Mouse (Mus musculus) CH12.LX (cell line): ENCODE results near the gene Gm20441. TPM values are rescaled to one million over a fixed set of nuclear protein-coding genes. Genes with fewer than 3 reads are reported as not detected.

Experiments used
- DNase-seq: peaks from one replicate; pipeline ENCODE4 v3.0.0-alpha.2; 2013; ENCODE audit errors: extremely low read depth
- H3K27ac ChIP-seq: 2 replicates; pipeline ENCODE4 v1.5.1; 2012; ENCODE audit warnings: low read depth, mild to moderate bottlenecking, control low read depth, moderate library complexity; ENCODE audit not compliant: insufficient read depth
- H3K27me3 ChIP-seq: replicated peaks from 2 replicates; pipeline ENCODE3; 2012; ENCODE audit warnings: inconsistent platforms
- H3K36me3 ChIP-seq, 2 experiments: replicated peaks in 1 of 2; 2 replicates each; pipeline versions ENCODE3 to v1.6.1; 2012; ENCODE audit warnings: inconsistent platforms in 1 of 2, low read length in 1 of 2, mild to moderate bottlenecking in 1 of 2, mixed read lengths in 1 of 2, moderate library complexity in 1 of 2; ENCODE audit not compliant: control insufficient read depth in 1 of 2, insufficient read depth in 1 of 2
- H3K4me1 ChIP-seq, 2 experiments: 2 replicates each; pipeline ENCODE4 v1.6.1; 2012; ENCODE audit warnings: inconsistent platforms in 1 of 2, moderate library complexity in 1 of 2; ENCODE audit not compliant: insufficient read depth in 2 of 2, control insufficient read depth in 1 of 2
- H3K4me2 ChIP-seq: 2 replicates; pipeline ENCODE4 v1.6.1; 2012; ENCODE audit warnings: low read depth, mild to moderate bottlenecking, control low read depth; ENCODE audit not compliant: poor library complexity, insufficient read depth, severe bottlenecking
- H3K4me3 ChIP-seq, 3 experiments: fragments of 150-350 bp in 1 of 3; sonication (generic) in 1 of 3; replicated peaks in 1 of 3; 2 replicates each; pipeline versions ENCODE3 to v1.5.1; 2011 to 2012; ENCODE audit warnings: low read depth in 2 of 3, low read length in 2 of 3, mild to moderate bottlenecking in 2 of 3, moderate library complexity in 2 of 3, control low read depth in 1 of 3, improper control_type of control experiment in 1 of 3, inconsistent platforms in 1 of 3, mixed read lengths in 1 of 3; ENCODE audit not compliant: poor library complexity in 1 of 3
- H3K79me2 ChIP-seq: replicated peaks from 2 replicates; pipeline ENCODE4 v1.6.1; 2012; ENCODE audit warnings: mild to moderate bottlenecking, moderate library complexity; ENCODE audit not compliant: control insufficient read depth, poor library complexity, insufficient read depth, severe bottlenecking; ENCODE audit errors: extremely low read depth
- H3K9ac ChIP-seq: 2 replicates; pipeline ENCODE4 v1.6.1; 2012; ENCODE audit warnings: low read depth, mild to moderate bottlenecking, control low read depth, moderate library complexity; ENCODE audit not compliant: insufficient read depth
- H3K9me3 ChIP-seq: replicated peaks from 2 replicates; pipeline ENCODE3; 2012; ENCODE audit warnings: low read length, inconsistent platforms, mixed read lengths
- CHD1 ChIP-seq: IDR thresholded peaks from 2 replicates; pipeline ENCODE4 v1.6.1; 2012; ENCODE audit warnings: low read depth, low read length, improper control_type of control experiment, inconsistent platforms
- CHD2 ChIP-seq: IDR thresholded peaks from 2 replicates; pipeline ENCODE4 v1.6.1; 2011; ENCODE audit warnings: low read length, improper control_type of control experiment
- CTCF ChIP-seq, 2 experiments: IDR thresholded peaks in 1 of 2; conservative IDR thresholded peaks in 1 of 2; 2 replicates each; pipeline ENCODE4 v1.5.1; 2011 to 2012; ENCODE audit warnings: low read depth in 2 of 2, low read length in 2 of 2, improper control_type of control experiment in 1 of 2, inconsistent platforms in 1 of 2, mild to moderate bottlenecking in 1 of 2, moderate library complexity in 1 of 2
- E2F4 ChIP-seq: IDR thresholded peaks from 2 replicates; pipeline ENCODE4 v1.6.1; 2011; ENCODE audit warnings: low read depth, low read length, improper control_type of control experiment; ENCODE audit not compliant: insufficient replicate concordance
- ELF1 ChIP-seq: IDR thresholded peaks from 2 replicates; pipeline ENCODE4 v1.6.1; 2014; ENCODE audit warnings: low read depth, mild to moderate bottlenecking, inconsistent platforms, low read length, improper control_type of control experiment
- EP300 ChIP-seq: IDR thresholded peaks from 2 replicates; pipeline ENCODE4 v1.6.1; 2011; ENCODE audit warnings: low read length, improper control_type of control experiment
- JUN ChIP-seq: IDR thresholded peaks from 2 replicates; pipeline ENCODE4 v1.6.1; 2011; ENCODE audit warnings: low read depth, mild to moderate bottlenecking, low read length, improper control_type of control experiment, moderate library complexity; ENCODE audit not compliant: insufficient read depth
- JUND ChIP-seq: conservative IDR thresholded peaks from 2 replicates; pipeline ENCODE4 v1.6.1; 2011; ENCODE audit warnings: low read depth, low read length, improper control_type of control experiment
- MAZ ChIP-seq: IDR thresholded peaks from 2 replicates; pipeline ENCODE4 v1.6.1; 2012; ENCODE audit warnings: low read depth, mild to moderate bottlenecking, inconsistent platforms, low read length, improper control_type of control experiment, moderate library complexity
- NRF1 ChIP-seq: IDR thresholded peaks from 2 replicates; pipeline ENCODE4 v1.6.1; 2014; ENCODE audit warnings: low read depth, mild to moderate bottlenecking, inconsistent platforms, low read length, improper control_type of control experiment, moderate library complexity
- POLR2A ChIP-seq: IDR thresholded peaks from 2 replicates; pipeline ENCODE4 v1.6.1; 2011; ENCODE audit warnings: low read depth, mild to moderate bottlenecking, improper control_type of control experiment, low read length
- POLR2AphosphoS2 ChIP-seq: IDR thresholded peaks from 2 replicates; pipeline ENCODE4 v1.6.1; 2011; ENCODE audit warnings: low read depth, low read length, improper control_type of control experiment
- RCOR1 ChIP-seq: conservative IDR thresholded peaks from 2 replicates; pipeline ENCODE4 v1.6.1; 2012; ENCODE audit warnings: low read depth, mild to moderate bottlenecking, inconsistent platforms, low read length, improper control_type of control experiment
- SMC3 ChIP-seq: IDR thresholded peaks from 2 replicates; pipeline ENCODE4 v1.6.1; 2011; ENCODE audit warnings: low read depth, low read length, improper control_type of control experiment
- UBTF ChIP-seq: IDR thresholded peaks from 2 replicates; pipeline ENCODE4 v1.6.1; 2012; ENCODE audit warnings: low read depth, mild to moderate bottlenecking, inconsistent platforms, low read length, improper control_type of control experiment, moderate library complexity
- USF2 ChIP-seq: conservative IDR thresholded peaks from 2 replicates; pipeline ENCODE4 v1.6.1; 2011; ENCODE audit warnings: low read depth, low read length, improper control_type of control experiment
- ZC3H11A ChIP-seq: IDR thresholded peaks from 2 replicates; pipeline ENCODE4 v1.6.1; 2012; ENCODE audit warnings: low read depth, mild to moderate bottlenecking, inconsistent platforms, low read length, improper control_type of control experiment
- ZKSCAN1 ChIP-seq: IDR thresholded peaks from 2 replicates; pipeline ENCODE4 v1.6.1; 2012; ENCODE audit warnings: low read depth, inconsistent platforms, low read length, improper control_type of control experiment, borderline replicate concordance
- ZMIZ1 ChIP-seq: IDR thresholded peaks from 2 replicates; pipeline ENCODE4 v1.6.1; 2012; ENCODE audit warnings: low read depth, mild to moderate bottlenecking, inconsistent platforms, low read length, improper control_type of control experiment
- dilution Hi-C: fragments of 300-500 bp; cut with MboI; formaldehyde crosslinking; loops from 2 replicates; pipeline ENCODE4 v1.14.3; 2020; ENCODE audit warnings: low sequenced_read_pairs; ENCODE audit not compliant: extremely low pct_unique_long_range_greater_than_20kb, extremely low pct_ligation_motif_present
- in situ Hi-C: fragments of 300-500 bp; cut with MboI; formaldehyde crosslinking; loops from 3 replicates; pipeline ENCODE4 v1.14.3; 2019; ENCODE audit warnings: low sequenced_read_pairs, low pct_ligation_motif_present, low pct_unique_long_range_greater_than_20kb, mixed read lengths
- polyA plus RNA-seq: library from polyadenylated mRNA; unstranded; fragments of >175 nt; gene quantifications from 2 replicates; pipeline ENCODE4 v1.2.1, GENCODE M21; 2012; ENCODE audit warnings: low read depth; ENCODE audit not compliant: insufficient read length
- total RNA-seq, 2 experiments: library from RNA; depleted of rRNA; stranded (reverse); fragments of 300-350 nt in 1 of 2; fragments of >200 nt in 1 of 2; gene quantifications; 2 replicates each; pipeline ENCODE4 v1.2.3; 2012 to 2014

The Gm20441 gene
- total and polyA plus RNA-seq, 3 experiments = 0.68 TPM; not detected in 2

DNA sequence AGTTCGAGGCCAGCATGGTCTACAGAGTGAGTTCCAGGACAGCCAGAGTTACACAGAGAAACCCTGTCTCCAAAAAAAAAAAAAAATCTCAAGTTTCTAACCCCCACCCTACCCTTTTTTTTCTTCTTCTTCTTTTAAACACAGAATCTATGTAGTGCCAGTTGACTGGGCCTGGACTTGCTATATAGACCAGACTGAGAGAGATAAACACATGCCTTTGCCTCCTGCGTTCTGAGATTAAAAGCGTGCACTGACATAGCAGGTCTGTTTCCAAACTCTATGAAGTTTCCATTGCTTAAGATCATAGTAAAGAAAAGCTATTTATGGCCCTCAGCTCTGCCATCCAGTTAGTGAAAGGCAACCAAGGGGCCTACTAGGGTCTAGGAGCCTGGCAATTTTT, 18.3 kb downstream of the Gm20441 start:
- H3K27me3 ChIP-seq = no peaks in the 10 kb centered on the region
- in situ Hi-C loops (no loop called here), dilution Hi-C loops (no loop called here)
- H3K9ac ChIP-seq = no peak overlapping the region
- TF ChIP-seq CHD1 = no peak
- TF ChIP-seq USF2 = no peak
- no peak for TF ChIP-seq NRF1
- no peak for TF ChIP-seq JUN
- TF ChIP-seq MAZ = no peak
- no peak for TF ChIP-seq ZC3H11A
- TF ChIP-seq SMC3 = no peak
- TF ChIP-seq ZMIZ1 = no peak
- TF ChIP-seq RCOR1 = no peak
- no peak for TF ChIP-seq JUND
- no peak for TF ChIP-seq EP300
- peak overlapping the region in 1 of 3 experiments; percentile 15 for H3K4me3 ChIP-seq
- H3K4me2 ChIP-seq = peak overlapping the region; percentile 64
- no peak overlapping the region for H3K27ac ChIP-seq
- H3K4me1 ChIP-seq = peaks cover 8 to 16% of the 10 kb centered on the region in 2 experiments
- DNase-seq = no peak
- H3K79me2 ChIP-seq = peaks cover 46% of the 10 kb centered on the region
- H3K9me3 ChIP-seq = peaks cover 8% of the 10 kb centered on the region
- peaks cover 19 to 44% of the 10 kb centered on the region in 2 experiments for H3K36me3 ChIP-seq

DNA sequence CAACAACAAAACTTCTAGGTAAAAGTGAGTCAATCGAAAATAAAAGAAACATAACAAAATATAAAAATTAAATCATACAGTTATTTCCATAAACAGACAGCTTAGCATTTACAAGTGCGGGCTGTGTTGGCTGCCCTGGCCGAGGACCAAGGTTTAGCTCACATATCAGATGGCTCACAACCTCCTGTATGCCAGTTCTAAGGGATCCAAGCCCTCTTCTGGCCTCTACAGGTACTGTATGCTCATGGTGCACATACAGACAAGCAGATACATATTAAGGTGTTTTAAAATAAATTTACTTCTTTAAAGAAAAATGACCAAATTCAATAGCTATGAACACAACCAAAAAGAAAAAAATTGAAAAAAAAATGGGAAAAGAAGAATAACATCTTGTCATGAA, 20.4 kb downstream of the Gm20441 start:
- peaks cover 8 to 10% of the 10 kb centered on the region in 2 experiments for H3K4me1 ChIP-seq
- no peaks in the 10 kb centered on the region for H3K27me3 ChIP-seq
- in situ Hi-C loops = no loop called here
- TF ChIP-seq CHD2 (no peak), JUND (no peak), JUN (no peak), POLR2A (no peak), POLR2AphosphoS2 (no peak), CTCF (conservative IDR thresholded peaks at IDR 0.05 in 1 of 2, IDR thresholded peaks at IDR 0.05 in 1 of 2; ENCODE audit: low read depth in 2 of 2, low read length in 2 of 2) (peak in 1 of 2 experiments; percentile 17; a peak in 1 of 4 replicates), ELF1 (no peak)
- H3K27ac ChIP-seq = no peak overlapping the region
- H3K4me3 ChIP-seq = no peak overlapping the region
- no peak overlapping the region for H3K4me2 ChIP-seq
- dilution Hi-C loops = no loop called here
- H3K9me3 ChIP-seq = peaks cover 8% of the 10 kb centered on the region
- no peak for DNase-seq
- no peak overlapping the region for H3K9ac ChIP-seq
- H3K36me3 ChIP-seq = peaks cover 28 to 63% of the 10 kb centered on the region in 2 experiments
- H3K79me2 ChIP-seq = peaks cover 49% of the 10 kb centered on the region

DNA sequence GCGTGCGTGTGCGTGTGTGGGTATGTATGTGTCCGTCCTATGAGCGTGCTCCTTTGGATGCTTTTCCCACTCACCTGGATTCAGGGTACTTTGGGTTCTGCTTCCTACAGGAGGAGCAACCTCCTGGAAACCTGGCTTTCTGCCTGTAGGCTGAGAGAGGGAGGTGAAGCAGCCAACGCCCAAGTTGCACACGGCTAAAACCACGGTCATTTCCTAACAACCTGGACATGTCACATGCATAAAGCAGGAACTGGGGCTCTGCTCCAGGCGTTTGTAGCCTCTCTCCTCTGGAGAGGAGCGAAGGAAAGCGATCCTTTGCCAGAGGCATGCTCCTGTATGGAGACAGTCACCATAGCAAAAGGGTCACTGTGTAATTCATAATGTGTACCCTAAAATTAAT, 24.0 kb downstream of the Gm20441 start:
- peaks cover 32% of the 10 kb centered on the region for H3K79me2 ChIP-seq
- dilution Hi-C loops = no loop called here
- H3K4me3 ChIP-seq = no peak overlapping the region
- in situ Hi-C loops = no loop called here
- no peak for DNase-seq
- TF ChIP-seq EP300 = no peak
- no peak for TF ChIP-seq ZMIZ1
- no peak for TF ChIP-seq E2F4
- TF ChIP-seq UBTF = no peak
- no peak for TF ChIP-seq USF2
- no peak for TF ChIP-seq ZKSCAN1
- H3K27ac ChIP-seq = no peak overlapping the region
- H3K9me3 ChIP-seq = peaks cover 8% of the 10 kb centered on the region
- H3K4me1 ChIP-seq = peaks cover 0 to 2% of the 10 kb centered on the region in 2 experiments; a peak in 1 of 4 replicates
- peaks cover 59 to 93% of the 10 kb centered on the region in 2 experiments for H3K36me3 ChIP-seq
- no peak overlapping the region for H3K4me2 ChIP-seq
- H3K9ac ChIP-seq = no peak overlapping the region
- no peaks in the 10 kb centered on the region for H3K27me3 ChIP-seq
